Mouse (Mus musculus) stomach, adult 2 months (tissue): ENCODE measurements around the gene Ybx2. TPM values are rescaled to one million over a fixed set of nuclear protein-coding genes. Genes with fewer than 3 reads are reported as not detected.

ENCODE experiments used
- polyA plus RNA-seq: library from polyadenylated mRNA; depleted of rRNA; stranded (reverse); fragments of >200 nt; gene quantifications from 2 replicates; pipeline ENCODE4 v1.2.3, GENCODE M21; 2012; rRNA removed

Ybx2 gene
- 26.1 and 33.8 TPM in 2 replicates for polyA plus RNA-seq

GRCm38 (mm10) chr11:69935137-69935879 lies at the start of gene Ybx2:
TSS of gene Ybx2 (plus strand) at chr11:69935796.

GRCm38 (mm10) chr11:69895291-69895690 lies 40.3 kb upstream of the Ybx2 start, which contains the start of gene Acap1:
TSS of gene Acap1 (minus strand) at chr11:69895539.

GRCm38 (mm10) chr11:69900471-69901405 lies 34.9 kb upstream of the Ybx2 start, which contains the start of the genes 2810408A11Rik and Neurl4:
TSS of gene 2810408A11Rik (minus strand) at chr11:69900987.
TSS of gene Neurl4 (plus strand) at chr11:69901072.

GRCm38 (mm10) chr11:69913554-69914371 lies 21.8 kb upstream of the Ybx2 start, which contains the start of gene Gps2:
TSS of gene Gps2 (plus strand) at chr11:69913888.

GRCm38 (mm10) chr11:69921114-69922011 lies 14.2 kb upstream of the Ybx2 start, which contains the start of gene Eif5a:
TSS of gene Eif5a (minus strand) at chr11:69921958.

GRCm38 (mm10) chr11:69948066-69948762 lies 12.6 kb downstream of the Ybx2 start, which contains the start of gene Slc2a4:
TSS of gene Slc2a4 (minus strand) at chr11:69948188.

GRCm38 (mm10) chr11:69964650-69965270 lies 29.2 kb downstream of the Ybx2 start, which contains the start of gene Cldn7:
TSS of gene Cldn7 (plus strand) at chr11:69964779.

GRCm38 (mm10) chr11:69981141-69981762 lies 45.7 kb downstream of the Ybx2 start, which contains the start of gene Ctdnep1:
TSS of gene Ctdnep1 (plus strand) at chr11:69981156.

GRCm38 (mm10) chr11:69982225-69982624 lies 46.6 kb downstream of the Ybx2 start, which contains the start of gene Elp5:
TSS of gene Elp5 (minus strand) at chr11:69982517.

Other genes with a start within 250 kb of the Ybx2 start
- 15.9 and 22.7 TPM in 2 replicates for gene Tnfsf12, start 239.9 kb upstream of the Ybx2 start, polyA plus RNA-seq
- 4.2 and 5.1 TPM in 2 replicates for gene Tnfsfm13, start 239.7 kb upstream of the Ybx2 start, polyA plus RNA-seq
- gene Polr2a, start 177.2 kb upstream of the Ybx2 start, polyA plus RNA-seq, result 7.3 and 12.3 TPM in 2 replicates
- gene Slc35g3, start 173.8 kb upstream of the Ybx2 start, polyA plus RNA-seq, result 0.12 and 0.19 TPM in 2 replicates
- gene Zbtb4, start 169.9 kb upstream of the Ybx2 start, polyA plus RNA-seq, result 10.3 and 17.5 TPM in 2 replicates
- gene Chrnb1, start 139.9 kb upstream of the Ybx2 start, polyA plus RNA-seq, result 3.2 and 5.8 TPM in 2 replicates
- 2.3 and 2.6 TPM in 2 replicates for gene Fgf11, start 133.9 kb upstream of the Ybx2 start, polyA plus RNA-seq
- 23.4 and 35.3 TPM in 2 replicates for gene Tmem102, start 130.2 kb upstream of the Ybx2 start, polyA plus RNA-seq
- not detected in 2 replicates for gene Gm39566, start 120.5 kb upstream of the Ybx2 start, polyA plus RNA-seq
- gene Spem2, start 117.3 kb upstream of the Ybx2 start, polyA plus RNA-seq, result not detected in 2 replicates
- gene Spem1, start 113.6 kb upstream of the Ybx2 start, polyA plus RNA-seq, result 0.05 TPM in 1 of 2 replicates, not detected in the other
- gene Nlgn2, start 98.0 kb upstream of the Ybx2 start, polyA plus RNA-seq, result 10.0 and 11.0 TPM in 2 replicates
- gene Tmem256, start 97.3 kb upstream of the Ybx2 start, polyA plus RNA-seq, result 105 and 145 TPM in 2 replicates
- 51.9 and 53.6 TPM in 2 replicates for gene Plscr3, start 89.4 kb upstream of the Ybx2 start, polyA plus RNA-seq
- 18.6 and 19.9 TPM in 2 replicates for gene Tnk1, start 77.1 kb upstream of the Ybx2 start, polyA plus RNA-seq
- not detected in 2 replicates for gene Tmem95, start 57.8 kb upstream of the Ybx2 start, polyA plus RNA-seq
- 7.2 and 8.2 TPM in 2 replicates for gene Kctd11, start 54.4 kb upstream of the Ybx2 start, polyA plus RNA-seq
- 0.81 and 1.9 TPM in 2 replicates for gene Acap1, start 40.3 kb upstream of the Ybx2 start, polyA plus RNA-seq
- 0.77 and 1.0 TPM in 2 replicates for gene 2810408A11Rik, start 34.8 kb upstream of the Ybx2 start, polyA plus RNA-seq
- gene Neurl4, start 34.7 kb upstream of the Ybx2 start, polyA plus RNA-seq, result 11.5 and 14.7 TPM in 2 replicates
- 71.1 and 72.4 TPM in 2 replicates for gene Gps2, start 21.9 kb upstream of the Ybx2 start, polyA plus RNA-seq
- gene Eif5a, start 13.8 kb upstream of the Ybx2 start, polyA plus RNA-seq, result 152 and 162 TPM in 2 replicates
- gene Slc2a4, start 12.4 kb downstream of the Ybx2 start, polyA plus RNA-seq, result 51.9 and 55.0 TPM in 2 replicates
- gene Cldn7, start 29.0 kb downstream of the Ybx2 start, polyA plus RNA-seq, result 3.6 and 4.8 TPM in 2 replicates
- 39.4 and 42.7 TPM in 2 replicates for gene Ctdnep1, start 45.4 kb downstream of the Ybx2 start, polyA plus RNA-seq
- gene Elp5, start 46.7 kb downstream of the Ybx2 start, polyA plus RNA-seq, result 27.8 and 29.8 TPM in 2 replicates
- gene Gabarap, start 55.3 kb downstream of the Ybx2 start, polyA plus RNA-seq, result 180 and 211 TPM in 2 replicates
- gene Phf23, start 60.0 kb downstream of the Ybx2 start, polyA plus RNA-seq, result 2.7 and 4.8 TPM in 2 replicates
- 5.2 and 6.7 TPM in 2 replicates for gene Dvl2, start 64.8 kb downstream of the Ybx2 start, polyA plus RNA-seq
- gene Acadvl, start 79.6 kb downstream of the Ybx2 start, polyA plus RNA-seq, result 53.2 and 55.7 TPM in 2 replicates
- gene Dlg4, start 81.1 kb downstream of the Ybx2 start, polyA plus RNA-seq, result 5.7 and 6.6 TPM in 2 replicates
- gene Asgr1, start 118.3 kb downstream of the Ybx2 start, polyA plus RNA-seq, result 0.32 TPM in 1 of 2 replicates, not detected in the other
- gene Asgr2, start 156.8 kb downstream of the Ybx2 start, polyA plus RNA-seq, result 0.20 and 0.28 TPM in 2 replicates
- gene Mgl2, start 194.5 kb downstream of the Ybx2 start, polyA plus RNA-seq, result 1.7 TPM in 2 replicates
- 1.6 and 2.4 TPM in 2 replicates for gene Clec10a, start 220.4 kb downstream of the Ybx2 start, polyA plus RNA-seq